Mouse (Mus musculus) hindbrain, embryonic 13.5 days (tissue): ENCODE results near the gene Hmox2. TPM values are rescaled to one million over a fixed set of nuclear protein-coding genes. Genes with fewer than 3 reads are reported as not detected.

ENCODE experiments used
- ATAC-seq: fragments of 200-750 bp; cut with Nextera tagmentation; 2 replicates; pipeline ENCODE4 v1.8.0; 2017; ENCODE audit warnings: moderate TSS enrichment; ENCODE audit not compliant: low FRiP score
- H3K27ac ChIP-seq: fragments of 300-500 bp; sonication (generic); 2 replicates; pipeline ENCODE4 v1.5.1; 2015; ENCODE audit warnings: inconsistent platforms, mild to moderate bottlenecking, moderate library complexity
- H3K27me3 ChIP-seq: fragments of 300-500 bp; sonication (generic); 2 replicates; pipeline ENCODE4 v1.6.1; 2015; ENCODE audit warnings: mild to moderate bottlenecking, inconsistent platforms
- H3K36me3 ChIP-seq: fragments of 300-500 bp; sonication (generic); 2 replicates; pipeline ENCODE4 v1.6.1; 2015; ENCODE audit warnings: mild to moderate bottlenecking, inconsistent platforms
- H3K4me1 ChIP-seq: fragments of 300-500 bp; sonication (generic); replicated peaks from 2 replicates; pipeline ENCODE4 v1.6.1; 2015; ENCODE audit warnings: inconsistent platforms
- H3K4me2 ChIP-seq: fragments of 300-500 bp; sonication (generic); 2 replicates; pipeline ENCODE4 v1.6.1; 2015; ENCODE audit warnings: inconsistent platforms, mild to moderate bottlenecking, moderate library complexity
- H3K4me3 ChIP-seq: fragments of 300-500 bp; sonication (generic); 2 replicates; pipeline ENCODE4 v1.5.1; 2015; ENCODE audit warnings: mild to moderate bottlenecking, inconsistent platforms
- H3K9ac ChIP-seq: fragments of 300-500 bp; sonication (generic); 2 replicates; pipeline ENCODE4 v1.6.1; 2015; ENCODE audit warnings: mild to moderate bottlenecking, inconsistent platforms
- H3K9me3 ChIP-seq: fragments of 300-500 bp; sonication (generic); 2 replicates; pipeline ENCODE4 v1.6.1; 2016; ENCODE audit warnings: inconsistent platforms
- WGBS: fragments of 180-500 bp; shearing (Covaris S2); methylation state at CpG from one replicate; pipeline ENCODE4 v1.1.7; 2015; 5-methylcytosine and 5-hydroxymethylcytosine counted together
- polyA plus RNA-seq: library from polyadenylated mRNA; unstranded; fragments of >200 nt; fragmentation: Nextera tagmentation; extraction: Ambion mirVana; gene quantifications from 2 replicates; pipeline ENCODE4 v1.2.1, GENCODE M21; 2015

The Hmox2 gene
- polyA plus RNA-seq, 1 experiment from 2014 or later = 96.7 TPM

DNA sequence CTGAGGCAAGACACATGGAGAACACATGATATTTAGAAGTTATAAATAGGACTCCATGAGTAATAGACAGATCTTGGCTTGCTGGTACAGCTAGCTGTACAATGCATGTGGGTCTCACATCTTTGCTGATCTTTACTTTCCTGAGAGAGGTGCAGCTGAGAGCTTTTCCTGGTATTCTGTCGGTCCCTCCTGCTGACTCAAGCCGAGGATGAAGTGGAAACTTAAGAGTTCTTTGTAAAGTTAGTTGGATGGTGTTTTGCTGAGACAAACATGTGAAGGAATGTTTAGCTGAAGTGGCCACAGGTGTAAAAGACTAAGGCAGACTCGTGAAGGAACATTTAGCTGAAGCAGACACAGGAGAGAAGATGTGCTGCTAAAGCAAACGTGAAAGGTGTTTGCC, 70.5 kb downstream of the Hmox2 start:
- Histone ChIP-seq H3K9ac (no peak overlapping the region), H3K27ac (no peak overlapping the region), H3K4me1 (no peaks in the 10 kb centered on the region), H3K36me3 (no peaks in the 10 kb centered on the region), H3K27me3 (no peaks in the 10 kb centered on the region), H3K4me3 (no peak overlapping the region), H3K9me3 (no peaks in the 10 kb centered on the region), H3K4me2 (no peak overlapping the region)
- WGBS = 85% methylated on average over 4 of the region's 4 CpGs
- ATAC-seq = no peak

Other genes with a start within 250 kb of the Hmox2 start
- gene Srl, start 184.5 kb upstream of the Hmox2 start, polyA plus RNA-seq = 24.6 and 27.0 TPM in 2 replicates
- gene Tfap4, start 166.5 kb upstream of the Hmox2 start, polyA plus RNA-seq = 9.6 and 10.0 TPM in 2 replicates
- gene Glis2, start 131.6 kb upstream of the Hmox2 start, polyA plus RNA-seq = 21.8 and 22.5 TPM in 2 replicates
- gene Pam16, start 101.4 kb upstream of the Hmox2 start, polyA plus RNA-seq = 169 and 188 TPM in 2 replicates
- 6.3 and 7.3 TPM in 2 replicates for gene Vasn, start 86.4 kb upstream of the Hmox2 start, polyA plus RNA-seq
- 52.7 and 54.8 TPM in 2 replicates for gene Dnaja3, start 86.4 kb upstream of the Hmox2 start, polyA plus RNA-seq
- 29.1 and 30.7 TPM in 2 replicates for gene Coro7, start 46.6 kb upstream of the Hmox2 start, polyA plus RNA-seq
- gene Nmral1, start 7.0 kb upstream of the Hmox2 start, polyA plus RNA-seq = 65.1 and 71.7 TPM in 2 replicates
- 111 and 116 TPM in 2 replicates for gene Cdip1, start 63.9 kb downstream of the Hmox2 start, polyA plus RNA-seq
- 0.65 TPM in 2 replicates for gene 4930562C15Rik, start 109.1 kb downstream of the Hmox2 start, polyA plus RNA-seq
- 53.7 and 54.1 TPM in 2 replicates for gene Ubald1, start 154.0 kb downstream of the Hmox2 start, polyA plus RNA-seq
- 107 and 115 TPM in 2 replicates for gene Mgrn1, start 159.9 kb downstream of the Hmox2 start, polyA plus RNA-seq
- gene Nudt16l1, start 212.4 kb downstream of the Hmox2 start, polyA plus RNA-seq = 128 and 131 TPM in 2 replicates
- gene Anks3, start 237.8 kb downstream of the Hmox2 start, polyA plus RNA-seq = 73.4 and 77.6 TPM in 2 replicates